Mouse (Mus musculus) midbrain, embryonic 14.5 days (tissue): ENCODE results near the gene Agbl2. TPM values are rescaled to one million over a fixed set of nuclear protein-coding genes. Genes with fewer than 3 reads are reported as not detected.

Source experiments
- polyA plus RNA-seq: library from polyadenylated mRNA; unstranded; fragments of >200 nt; fragmentation: Nextera tagmentation; extraction: Ambion mirVana; gene quantifications from 2 replicates; pipeline ENCODE4 v1.2.1, GENCODE M21; 2014

Gene Agbl2
- polyA plus RNA-seq, 1 experiment from 2014 or later, result 0.30 TPM

Other genes starting within 250 kb of the Agbl2 start
- 7.1 and 7.2 TPM in 2 replicates for gene Ptprj, start 202.1 kb upstream of the Agbl2 start, polyA plus RNA-seq
- gene Nup160, start 105.5 kb upstream of the Agbl2 start, polyA plus RNA-seq, result 23.7 and 32.0 TPM in 2 replicates
- gene Fnbp4, start 37.4 kb upstream of the Agbl2 start, polyA plus RNA-seq, result 86.3 and 113 TPM in 2 replicates
- 280 and 285 TPM in 2 replicates for gene Mtch2, start 64.4 kb downstream of the Agbl2 start, polyA plus RNA-seq
- 95.3 and 152 TPM in 2 replicates for gene C1qtnf4, start 103.1 kb downstream of the Agbl2 start, polyA plus RNA-seq
- gene Kbtbd4, start 122.0 kb downstream of the Agbl2 start, polyA plus RNA-seq, result 48.6 and 55.2 TPM in 2 replicates
- 212 and 214 TPM in 2 replicates for gene Ndufs3, start 122.1 kb downstream of the Agbl2 start, polyA plus RNA-seq
- 83.9 and 95.3 TPM in 2 replicates for gene Celf1, start 157.7 kb downstream of the Agbl2 start, polyA plus RNA-seq